Mouse (Mus musculus) left cerebral cortex, adult 11 months (tissue): Measurements from ENCODE around the gene Abhd17b.
A peak's percentile ranks its signal among the peaks of the same experiment; 100 is the strongest.
"Not testable (repeated sequence)": the region's sequence is repeated elsewhere in the genome, so short reads cannot be mapped to it uniquely, and the experiment has no call there.

ENCODE experiments used
- DNase-seq: peaks from one replicate; pipeline ENCODE4 v3.0.0; 2022; ENCODE audit warnings: low spot score

The Abhd17b gene

DNA sequence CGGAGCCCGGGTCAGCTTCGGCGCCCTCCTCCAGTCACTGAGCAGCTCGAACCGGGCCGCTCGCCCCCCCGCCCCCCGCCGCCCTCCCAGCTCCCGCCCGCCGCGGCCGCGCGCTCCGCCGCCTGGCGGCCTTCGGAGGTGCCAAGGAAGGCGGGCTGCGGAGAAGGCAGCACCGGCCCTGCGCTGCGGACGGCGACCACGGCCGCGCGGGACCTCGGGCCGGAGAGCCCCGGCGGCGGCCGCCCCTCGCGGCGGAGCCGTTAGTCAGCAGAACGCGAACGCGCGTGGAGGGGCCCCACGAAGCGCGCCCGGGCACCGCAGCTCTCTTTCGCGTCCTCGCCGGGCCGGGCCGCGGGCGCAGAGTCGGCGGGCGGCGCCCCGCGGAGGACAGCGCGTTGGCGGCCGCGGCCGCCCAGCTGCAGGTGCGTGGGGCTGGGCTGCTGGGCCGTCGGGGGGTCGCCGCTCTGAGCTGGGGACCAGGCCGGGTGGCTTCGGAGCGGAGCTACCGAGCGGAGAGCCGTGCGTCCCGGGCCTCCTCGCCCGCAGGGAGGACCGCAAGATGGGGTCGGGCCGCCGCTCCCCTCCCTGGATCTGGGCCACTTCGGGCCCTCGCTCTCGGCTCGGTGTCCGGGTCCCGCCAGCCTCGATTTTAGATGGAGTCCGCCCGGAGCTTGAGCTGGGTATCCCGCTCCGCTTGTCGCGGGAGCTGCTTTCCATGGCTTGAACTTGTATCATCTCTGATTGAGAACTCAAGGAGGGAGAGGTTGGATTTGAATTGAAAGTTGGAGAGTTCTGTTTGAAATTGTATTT lies at the start of gene Abhd17b:
Abhd17b (plus strand) TSS at position 14 of the 810 bp plus-strand sequence.
- peak; percentile 10 for DNase-seq

GRCm38 (mm10) chr19:21603836-21604235 lies 49.1 kb upstream of the Abhd17b start:
- DNase-seq: no peak

DNA sequence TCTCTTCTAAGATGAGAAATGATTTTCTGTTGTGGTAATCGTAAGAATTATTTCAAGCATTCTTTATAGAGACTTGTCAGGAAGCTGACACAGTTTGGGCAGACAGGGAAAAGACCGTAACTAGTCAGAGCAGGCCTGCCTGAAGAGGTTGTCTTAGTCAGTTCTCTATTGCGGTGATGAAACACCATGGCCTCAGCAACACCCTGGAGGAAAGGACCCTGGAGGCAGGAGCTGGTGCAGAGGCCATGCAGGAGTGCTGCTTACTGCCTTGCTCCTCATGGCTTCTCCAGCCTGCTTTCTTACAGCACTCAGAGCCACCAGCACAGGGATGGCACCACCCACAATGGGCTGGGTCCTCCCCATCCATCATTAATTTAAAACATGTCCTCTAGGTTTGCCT lies 47.7 kb upstream of the Abhd17b start:
- no peak for DNase-seq

DNA sequence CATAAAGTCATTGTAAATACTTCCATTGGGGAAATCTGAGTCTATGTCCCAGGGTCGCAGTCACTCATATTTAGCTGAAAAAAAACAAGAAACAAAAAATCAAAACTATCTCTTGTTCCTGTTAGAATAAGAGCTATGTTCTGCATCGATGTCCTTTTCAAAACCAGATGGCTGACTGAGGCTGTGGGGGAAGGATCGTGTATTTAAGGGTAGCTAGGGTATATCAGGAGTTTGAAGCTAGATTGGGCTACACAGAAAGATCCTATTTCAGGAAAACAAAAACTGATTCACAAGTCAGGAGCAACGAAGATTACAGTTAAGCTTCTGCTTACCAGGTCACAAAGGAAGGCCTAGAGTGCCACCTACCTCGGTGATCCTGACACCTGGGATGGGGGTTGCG lies 42.7 kb upstream of the Abhd17b start:
- no peak for DNase-seq

GRCm38 (mm10) chr19:21611297-21611696 lies 41.7 kb upstream of the Abhd17b start:
- no peak for DNase-seq

- DNase-seq: no peak
Measured at GRCm38 (mm10) chr19:21611725-21612575, 41.0 kb upstream of the Abhd17b start.

GRCm38 (mm10) chr19:21615801-21616200 lies 37.2 kb upstream of the Abhd17b start:
- DNase-seq: no peak

GRCm38 (mm10) chr19:21623410-21624147 lies 29.4 kb upstream of the Abhd17b start:
- no peak for DNase-seq

DNA sequence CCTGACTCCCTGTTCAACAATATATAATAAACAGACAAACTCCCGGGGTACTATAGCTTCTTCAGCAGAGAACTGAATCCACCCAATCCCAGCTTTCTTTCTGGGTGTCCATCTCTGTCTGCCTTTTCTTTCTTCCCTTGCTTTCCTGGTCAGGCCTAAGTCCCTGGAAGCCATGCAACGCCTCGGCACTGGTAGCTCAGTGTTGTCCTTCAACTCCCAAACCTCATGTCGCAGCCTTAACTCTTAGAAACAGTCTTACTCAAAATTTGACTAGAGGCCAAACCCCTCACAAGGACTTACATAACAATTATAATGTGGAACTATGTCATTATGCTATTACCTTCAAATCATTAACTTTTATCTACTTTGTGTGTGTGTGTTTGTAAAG lies 28.8 kb upstream of the Abhd17b start:
- no peak for DNase-seq

- no peak for DNase-seq
Measured at GRCm38 (mm10) chr19:21626271-21626988, 26.6 kb upstream of the Abhd17b start.

DNA sequence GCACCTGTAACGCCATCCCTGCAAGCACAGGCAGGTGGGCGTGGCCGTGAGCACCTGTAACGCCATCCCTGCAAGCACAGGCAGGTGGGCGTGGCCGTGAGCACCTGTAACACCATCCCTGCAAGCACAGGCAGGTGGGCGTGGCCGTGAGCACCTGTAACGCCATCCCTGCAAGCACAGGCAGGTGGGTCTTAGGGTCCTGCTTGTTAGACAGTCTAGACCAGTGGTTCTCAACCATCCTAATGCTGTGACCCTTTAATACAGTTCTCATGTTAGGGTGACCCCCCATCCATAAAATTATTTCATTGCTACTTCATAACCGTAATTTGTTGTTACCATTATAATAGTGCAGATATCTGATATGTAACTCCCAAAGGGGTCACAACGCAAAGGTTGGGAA lies 24.5 kb upstream of the Abhd17b start:
- not testable (repeated sequence) for DNase-seq

DNA sequence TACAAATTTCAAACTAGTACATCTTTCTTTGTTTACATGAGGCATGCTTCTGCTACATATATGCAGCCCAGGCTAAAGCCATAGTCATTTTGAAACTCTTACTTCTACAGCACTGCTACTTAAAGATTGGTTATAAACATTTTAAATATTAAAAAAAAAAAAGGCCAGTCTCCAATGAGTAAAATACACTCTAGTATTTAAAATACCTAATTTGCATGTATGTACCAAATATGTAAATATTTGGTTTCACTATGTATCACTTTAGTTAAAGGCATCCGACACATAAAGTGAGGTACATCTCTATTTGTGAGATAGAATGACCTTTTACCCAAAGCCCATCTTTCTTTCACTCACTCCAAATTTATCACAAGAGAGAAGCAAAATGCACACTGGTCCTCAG lies 24.0 kb upstream of the Abhd17b start:
- DNase-seq: no peak

DNA sequence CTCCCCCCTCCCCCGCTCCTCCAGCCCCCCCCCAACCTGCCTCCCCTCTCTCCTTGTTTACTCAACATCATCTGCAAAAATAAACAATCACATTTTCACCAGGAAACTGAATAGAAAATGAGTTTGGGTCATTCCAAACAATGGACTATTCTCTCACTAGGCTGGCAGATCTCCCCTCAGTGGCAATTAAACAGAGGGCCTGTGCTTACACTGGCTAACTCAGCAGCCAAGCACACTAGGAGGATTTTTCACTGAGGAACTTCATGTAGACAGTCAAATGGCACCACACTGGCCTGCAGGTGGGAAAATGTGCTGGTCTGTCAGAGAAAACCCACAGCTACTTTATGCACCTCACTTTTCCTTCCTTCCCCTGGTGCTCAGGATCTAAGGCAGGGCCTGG lies 23.5 kb upstream of the Abhd17b start:
- no peak for DNase-seq

DNA sequence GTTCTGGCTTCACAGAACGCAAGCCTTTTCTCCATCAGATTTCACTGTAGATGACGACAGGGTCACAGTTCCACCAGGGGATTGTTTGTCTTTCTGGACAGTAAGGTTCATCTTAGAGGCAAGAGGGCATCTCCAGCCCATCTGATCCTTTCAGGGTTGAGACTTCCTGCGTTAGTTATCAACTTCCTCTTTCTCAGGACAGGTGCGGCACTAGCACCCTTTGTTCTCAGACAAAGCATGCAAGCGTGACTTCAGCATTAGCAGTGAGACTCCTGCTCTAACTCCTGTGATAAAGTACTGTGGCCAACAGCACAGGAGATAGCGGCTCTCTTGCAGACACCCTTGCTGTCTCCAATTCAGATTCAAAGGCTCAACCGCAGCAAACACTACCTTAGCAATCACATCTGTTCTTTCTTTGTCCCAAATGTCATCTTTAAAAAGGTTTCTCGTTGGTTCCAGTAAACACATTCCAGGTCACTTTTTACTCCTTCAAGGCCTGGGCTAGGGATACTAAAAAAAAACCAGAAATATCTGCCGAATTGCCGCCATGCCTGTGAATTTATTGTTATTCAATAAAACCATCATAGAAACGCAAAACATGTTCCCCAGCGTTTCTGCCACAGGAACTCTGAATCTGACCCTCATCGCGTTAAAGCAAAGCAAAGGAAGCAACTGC lies 22.2 kb upstream of the Abhd17b start:
- no peak for DNase-seq

GRCm38 (mm10) chr19:21635406-21635805 lies 17.6 kb upstream of the Abhd17b start:
- DNase-seq: no peak

- DNase-seq: no peak
Measured at GRCm38 (mm10) chr19:21636907-21637306, 16.1 kb upstream of the Abhd17b start.

DNA sequence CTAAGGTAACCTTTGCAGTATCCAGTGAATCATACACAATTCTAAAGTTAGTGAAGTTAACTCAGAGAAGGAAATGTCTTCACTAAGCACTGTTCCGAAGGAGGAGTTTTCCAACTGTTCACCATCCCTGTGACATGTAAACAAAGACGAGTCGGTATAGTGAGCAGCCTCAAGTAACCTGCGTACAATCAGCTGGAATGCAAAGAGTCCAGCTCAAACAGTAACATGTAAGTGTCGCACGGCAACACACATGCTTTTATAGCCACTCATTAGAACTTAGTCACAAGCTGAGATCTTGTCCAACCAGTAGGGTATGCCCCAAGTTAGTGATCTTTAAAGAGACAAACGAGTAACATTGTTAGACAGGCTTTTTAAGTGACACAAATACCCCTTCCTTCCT lies 15.3 kb upstream of the Abhd17b start:
- no peak for DNase-seq

GRCm38 (mm10) chr19:21643935-21644334 lies 9.1 kb upstream of the Abhd17b start:
- DNase-seq: no peak

DNA sequence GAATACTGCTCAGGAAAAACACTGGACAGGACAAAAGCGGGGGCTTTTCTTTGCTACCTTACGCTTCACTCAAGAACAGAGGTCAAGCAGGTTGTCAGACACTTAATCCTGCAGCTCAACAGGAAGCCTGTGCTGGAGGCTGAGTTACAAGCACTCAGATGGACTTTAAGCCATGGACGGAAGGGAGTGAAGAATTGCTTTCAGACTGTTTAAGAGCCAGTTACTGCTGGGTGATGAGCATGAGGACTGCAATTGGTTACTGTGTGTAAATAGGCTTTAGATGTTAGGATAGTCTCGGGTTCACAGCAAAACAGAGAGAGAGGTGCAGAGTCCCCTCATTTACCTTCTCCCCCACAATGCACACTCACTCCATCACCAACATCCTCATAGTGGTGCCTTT lies 7.7 kb upstream of the Abhd17b start:
- no peak for DNase-seq

GRCm38 (mm10) chr19:21646142-21646541 lies 6.8 kb upstream of the Abhd17b start:
- DNase-seq: no peak

- no peak for DNase-seq
Measured at GRCm38 (mm10) chr19:21651664-21652063, 1.3 kb upstream of the Abhd17b start.
